Mouse (Mus musculus) neural tube, embryonic 14.5 days (tissue): ENCODE measurements around the gene Epc2. TPM values are rescaled to one million over a fixed set of nuclear protein-coding genes. Genes with fewer than 3 reads are reported as not detected.

Source experiments
- ATAC-seq: fragments of 200-750 bp; cut with Nextera tagmentation; 2 replicates; pipeline ENCODE4 v1.8.0; 2017; ENCODE audit warnings: low read depth, mild to moderate bottlenecking, moderate TSS enrichment, moderate library complexity
- H3K27ac ChIP-seq: fragments of 300-500 bp; sonication (generic); 2 replicates; pipeline ENCODE4 v1.5.1; 2014; ENCODE audit warnings: low read depth, mild to moderate bottlenecking, control low read depth, low read length, moderate library complexity, mixed read lengths
- H3K27me3 ChIP-seq: fragments of 300-500 bp; sonication (generic); 2 replicates; pipeline ENCODE4 v1.6.1; 2014; ENCODE audit warnings: low read length; ENCODE audit not compliant: control insufficient read depth, insufficient read depth
- H3K36me3 ChIP-seq: fragments of 300-500 bp; sonication (generic); 2 replicates; pipeline ENCODE4 v1.6.1; 2014; ENCODE audit warnings: low read length, mixed read lengths; ENCODE audit not compliant: control insufficient read depth, insufficient read depth
- H3K4me1 ChIP-seq: fragments of 300-500 bp; sonication (generic); 2 replicates; pipeline ENCODE4 v1.6.1; 2014; ENCODE audit warnings: low read length; ENCODE audit not compliant: control insufficient read depth, insufficient read depth
- H3K4me2 ChIP-seq: fragments of 300-500 bp; sonication (generic); 2 replicates; pipeline ENCODE4 v1.6.1; 2014; ENCODE audit warnings: mild to moderate bottlenecking, low read depth, low read length, control low read depth
- H3K4me3 ChIP-seq: fragments of 300-500 bp; sonication (generic); 2 replicates; pipeline ENCODE4 v1.5.1; 2014; ENCODE audit warnings: low read depth, low read length, control low read depth, mixed read lengths
- H3K9ac ChIP-seq: fragments of 300-500 bp; sonication (generic); replicated peaks from 2 replicates; pipeline ENCODE4 v1.6.1; 2014; ENCODE audit warnings: low read depth, mild to moderate bottlenecking, control low read depth, low read length, mixed read lengths
- H3K9me3 ChIP-seq: fragments of 300-500 bp; sonication (generic); 2 replicates; pipeline ENCODE4 v1.6.1; 2016; ENCODE audit warnings: low read length; ENCODE audit not compliant: control insufficient read depth
- WGBS: fragments of 180-500 bp; shearing (Covaris S2); extraction: QIAGEN DNeasy Blood & Tissue Kit; methylation state at CpG from one replicate; pipeline ENCODE4 v1.1.7; 2014; 5-methylcytosine and 5-hydroxymethylcytosine counted together
- polyA plus RNA-seq: library from polyadenylated mRNA; unstranded; fragments of >200 nt; fragmentation: Nextera tagmentation; extraction: Ambion mirVana; gene quantifications from 2 replicates; pipeline ENCODE4 v1.2.1, GENCODE M21; 2014

Gene Epc2
- polyA plus RNA-seq, 1 experiment from 2014 or later, result 20.7 TPM

DNA sequence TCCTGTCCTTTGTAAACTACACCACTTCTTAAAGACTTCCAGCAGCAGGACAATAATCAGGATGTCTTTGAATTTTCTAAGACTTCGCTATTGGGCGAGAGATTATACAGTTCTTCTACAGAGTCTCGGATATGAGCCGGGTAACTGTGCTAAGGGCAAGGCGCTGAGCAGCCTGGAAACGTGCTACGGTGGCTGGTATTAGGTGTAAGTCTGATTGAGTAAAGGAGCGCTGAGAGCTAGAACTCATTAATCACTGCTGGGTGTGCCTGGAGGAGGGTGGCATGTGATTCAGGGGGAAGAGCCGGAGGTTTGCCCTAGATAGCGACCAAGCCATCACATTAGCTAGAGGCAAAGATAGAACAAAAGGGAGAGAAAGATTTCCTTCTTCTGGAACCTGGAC, 25.1 kb upstream of the Epc2 start:
- WGBS, result 68% methylated on average over 10 of the region's 10 CpGs
- Histone ChIP-seq H3K9me3 (no peaks in the 10 kb centered on the region), H3K4me2 (no peak overlapping the region), H3K4me1 (no peaks in the 10 kb centered on the region), H3K27me3 (no peaks in the 10 kb centered on the region), H3K4me3 (no peak overlapping the region), H3K36me3 (no peaks in the 10 kb centered on the region), H3K9ac (no peak overlapping the region), H3K27ac (no peak overlapping the region)
- ATAC-seq, result no peak

- H3K9me3 ChIP-seq, result no peaks in the 10 kb centered on the region
- H3K4me1 ChIP-seq, result no peaks in the 10 kb centered on the region
- H3K36me3 ChIP-seq, result no peaks in the 10 kb centered on the region
- no peak overlapping the region for H3K4me2 ChIP-seq
- H3K9ac ChIP-seq, result no peak overlapping the region
- no peak overlapping the region for H3K4me3 ChIP-seq
- H3K27me3 ChIP-seq, result no peaks in the 10 kb centered on the region
- H3K27ac ChIP-seq, result no peak overlapping the region
- ATAC-seq, result no peak
- WGBS, result 95% methylated on average over 1 of the region's 1 CpGs
These were observed 20.3 kb upstream of the Epc2 start for GRCm38 (mm10) chr2:49431015-49431414.

GRCm38 (mm10) chr2:49433211-49433610, 18.1 kb upstream of the Epc2 start:
- H3K4me1 ChIP-seq, result no peaks in the 10 kb centered on the region
- H3K4me3 ChIP-seq, result no peak overlapping the region
- no peaks in the 10 kb centered on the region for H3K9me3 ChIP-seq
- no peak for ATAC-seq
- H3K4me2 ChIP-seq, result no peak overlapping the region
- H3K9ac ChIP-seq, result no peak overlapping the region
- H3K36me3 ChIP-seq, result no peaks in the 10 kb centered on the region
- no peak overlapping the region for H3K27ac ChIP-seq
- 85% methylated on average over 9 of the region's 9 CpGs for WGBS
- H3K27me3 ChIP-seq, result no peaks in the 10 kb centered on the region

DNA sequence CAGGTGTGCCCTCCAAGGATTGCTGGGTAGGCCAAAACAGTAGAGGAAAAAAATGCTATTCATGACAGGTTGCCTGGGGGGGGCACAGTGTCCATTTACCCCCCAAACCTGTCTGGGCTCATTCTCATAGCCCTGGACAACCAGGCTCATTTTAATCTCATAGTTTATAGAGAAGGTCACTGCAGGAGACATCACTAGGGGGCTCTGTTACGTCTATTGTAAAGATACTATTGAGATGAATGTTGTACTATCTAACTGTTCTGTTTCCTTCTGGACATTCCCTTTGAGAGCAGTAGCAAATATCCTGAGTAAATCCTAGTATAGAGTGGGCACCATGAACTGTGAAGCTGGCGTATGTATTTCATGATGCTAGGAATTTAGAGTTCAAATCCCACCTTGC, 5.0 kb upstream of the Epc2 start:
- Histone ChIP-seq H3K4me1 (no peaks in the 10 kb centered on the region), H3K27ac (no peak overlapping the region), H3K9me3 (no peaks in the 10 kb centered on the region), H3K4me2 (no peak overlapping the region), H3K9ac (no peak overlapping the region), H3K36me3 (no peaks in the 10 kb centered on the region), H3K4me3 (no peak overlapping the region), H3K27me3 (no peaks in the 10 kb centered on the region)
- 74% methylated on average over 2 of the region's 2 CpGs for WGBS
- no peak for ATAC-seq

DNA sequence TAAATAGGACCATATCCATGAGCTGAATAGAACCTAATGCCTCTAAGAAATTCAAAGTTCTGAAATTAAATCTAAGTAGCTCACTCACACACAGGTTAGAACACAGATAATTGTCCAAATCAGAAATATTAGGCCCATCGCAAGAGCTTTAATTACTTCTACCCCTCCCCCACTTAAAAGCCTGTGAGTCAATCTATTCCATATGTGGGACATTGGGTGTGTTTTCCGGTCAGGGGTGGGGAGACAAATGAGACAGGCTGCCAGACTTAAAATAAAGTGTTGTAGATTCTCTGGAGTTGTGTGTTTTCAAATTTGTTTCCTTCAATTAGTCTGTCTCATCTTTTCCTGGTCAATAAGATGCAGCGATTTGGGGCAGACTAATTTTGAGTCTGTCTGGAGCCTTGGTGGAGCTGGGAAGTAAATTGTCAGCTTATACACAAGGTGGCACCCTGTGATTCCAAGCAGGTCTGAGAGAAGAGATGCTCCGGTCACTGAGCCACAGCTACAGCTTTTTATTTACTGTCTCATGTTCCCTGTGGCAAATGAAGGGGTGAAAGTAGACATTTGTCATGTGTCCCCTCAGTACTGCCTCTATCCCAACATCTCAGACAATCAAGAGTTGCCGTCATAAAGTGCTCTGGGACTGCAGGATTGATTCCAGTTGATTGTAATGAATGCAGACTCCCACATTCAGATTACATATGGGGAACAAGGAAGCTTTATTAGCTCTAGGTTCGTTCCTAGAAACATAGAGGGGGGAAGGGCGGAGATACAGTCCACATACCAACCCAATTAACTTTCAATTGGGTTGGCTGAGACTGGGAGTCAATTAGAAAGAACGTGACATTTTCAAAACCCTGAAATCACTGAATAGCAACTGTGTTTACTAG, 3.5 kb upstream of the Epc2 start:
- H3K4me2 ChIP-seq, result no peak overlapping the region
- no peak for ATAC-seq
- WGBS, result 38% methylated on average over 8 of the region's 8 CpGs
- no peak overlapping the region for H3K4me3 ChIP-seq
- no peaks in the 10 kb centered on the region; the same call in 1 of the 2 replicates for H3K27me3 ChIP-seq
- no peak overlapping the region for H3K9ac ChIP-seq
- H3K9me3 ChIP-seq, result no peaks in the 10 kb centered on the region
- H3K4me1 ChIP-seq, result no peaks in the 10 kb centered on the region
- H3K36me3 ChIP-seq, result no peaks in the 10 kb centered on the region
- H3K27ac ChIP-seq, result no peak overlapping the region

DNA sequence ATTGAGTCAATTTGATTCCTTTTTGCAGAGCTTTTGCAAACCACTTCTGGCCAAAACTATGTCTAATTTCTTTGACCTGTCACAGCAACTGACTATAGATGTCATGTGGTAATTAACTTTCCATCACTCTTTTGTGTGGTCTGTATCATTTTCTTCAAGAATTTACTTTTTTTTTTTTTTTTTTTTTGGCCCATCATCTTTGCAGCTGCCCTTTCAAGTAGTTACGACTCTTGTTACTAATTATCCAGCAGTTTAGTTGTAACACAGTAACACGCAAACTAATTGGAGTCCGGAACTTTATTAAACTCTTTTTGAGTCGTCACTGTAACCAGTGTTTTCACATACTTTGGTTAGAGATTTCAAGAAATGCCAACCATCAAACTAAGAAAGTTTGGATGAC, 819 bp upstream of the Epc2 start:
- Histone ChIP-seq H3K27ac (peak overlapping the region; percentile 100; the same call in 1 of the 2 replicates), H3K4me2 (peak overlapping the region; percentile 53), H3K36me3 (no peaks in the 10 kb centered on the region), H3K9me3 (no peaks in the 10 kb centered on the region), H3K9ac (peak overlapping the region; percentile 94; the same call in 1 of the 2 replicates), H3K27me3 (no peaks in the 10 kb centered on the region; the same call in 1 of the 2 replicates), H3K4me1 (0 out of 2 replicates have a peak, but pooled peaks cover 3% of the 10 kb centered on the region), H3K4me3 (peak overlapping the region; percentile 87)
- 8% methylated on average over 4 of the region's 4 CpGs for WGBS
- ATAC-seq, result no peak

DNA sequence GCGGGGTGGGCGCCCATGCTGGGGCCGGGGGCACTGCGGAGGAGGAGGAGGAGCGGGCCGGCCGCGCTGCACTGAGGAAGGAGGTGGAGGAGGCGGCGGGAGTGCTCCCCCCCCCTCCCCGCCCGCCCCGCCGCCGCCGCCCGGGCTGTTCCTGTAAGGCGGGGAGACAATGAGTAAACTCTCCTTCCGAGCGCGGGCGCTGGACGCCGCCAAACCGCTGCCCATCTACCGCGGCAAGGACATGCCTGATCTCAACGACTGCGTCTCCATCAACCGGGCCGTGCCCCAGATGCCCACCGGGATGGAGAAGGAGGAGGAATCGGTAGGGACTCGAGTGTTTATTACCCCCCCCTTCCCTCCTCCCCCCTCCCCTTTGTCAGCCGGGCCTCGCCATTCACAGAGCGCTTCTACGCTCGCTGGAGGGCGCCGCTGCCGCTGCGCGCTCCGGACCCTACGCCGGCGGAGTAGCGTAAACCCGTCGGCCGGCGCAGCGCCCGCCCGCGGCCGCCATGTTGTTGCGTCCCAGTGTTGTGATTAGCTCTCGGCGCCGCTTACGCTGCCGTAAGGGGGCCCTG, 438 bp downstream of the Epc2 start:
- Histone ChIP-seq H3K9ac (peak overlapping the region; percentile 94), H3K4me3 (peak overlapping the region; percentile 87), H3K4me1 (0 out of 2 replicates have a peak, but pooled peaks cover 6% of the 10 kb centered on the region), H3K36me3 (no peaks in the 10 kb centered on the region), H3K4me2 (peak overlapping the region; percentile 52; the same call in 1 of the 2 replicates), H3K27ac (peak overlapping the region; percentile 100), H3K9me3 (no peaks in the 10 kb centered on the region), H3K27me3 (no peaks in the 10 kb centered on the region; the same call in 1 of the 2 replicates)
- ATAC-seq, result peak; percentile 90
- WGBS, result under 1% methylated on average over 42 of the region's 64 CpGs

DNA sequence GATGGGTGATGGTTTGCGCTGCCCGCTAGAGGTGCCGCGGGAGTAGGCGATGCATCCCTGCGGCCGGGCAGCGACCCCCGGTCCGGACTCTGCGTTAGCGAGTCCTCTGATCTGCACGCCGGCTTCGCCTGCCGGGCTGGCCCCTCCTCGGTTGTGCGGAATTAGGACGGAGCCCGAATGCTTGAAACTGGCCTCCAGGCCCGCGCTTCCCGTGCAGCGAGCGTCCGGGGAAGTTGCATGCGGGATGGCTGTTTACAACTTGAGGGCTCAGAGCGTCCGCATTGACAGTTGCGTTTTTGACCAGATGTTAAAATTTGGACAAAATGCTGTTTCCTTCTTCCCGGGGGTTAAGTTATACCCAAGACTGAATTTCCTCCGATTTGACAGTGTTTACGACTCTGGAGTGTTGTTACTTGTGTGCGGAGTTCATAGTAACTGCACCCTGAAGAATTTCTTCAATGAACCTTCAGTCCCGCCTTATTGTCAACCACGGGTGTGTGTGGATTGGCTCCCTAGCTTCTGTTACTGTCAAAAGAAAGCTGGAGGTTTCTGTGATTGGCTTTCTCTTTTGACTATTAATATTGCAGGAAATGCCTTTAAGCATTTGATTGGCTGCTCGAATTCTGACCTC, 1.3 kb downstream of the Epc2 start:
- no peaks in the 10 kb centered on the region for H3K36me3 ChIP-seq
- ATAC-seq, result peak; percentile 52
- H3K27ac ChIP-seq, result peak overlapping the region; percentile 100
- peak overlapping the region; percentile 87 for H3K4me3 ChIP-seq
- no peaks in the 10 kb centered on the region for H3K9me3 ChIP-seq
- H3K4me2 ChIP-seq, result peak overlapping the region; percentile 52
- H3K4me1 ChIP-seq, result 0 out of 2 replicates have a peak, but pooled peaks cover 6% of the 10 kb centered on the region
- under 1% methylated on average over 37 of the region's 37 CpGs for WGBS
- peak overlapping the region; percentile 74 for H3K9ac ChIP-seq
- no peaks in the 10 kb centered on the region; the same call in 1 of the 2 replicates for H3K27me3 ChIP-seq
